Mouse (Mus musculus) bone marrow, adult 2 months (tissue): ENCODE data around the gene Slc12a4.

Source experiments
- CTCF ChIP-seq: fragments of 200-500 bp; IDR thresholded peaks from 2 replicates; pipeline ENCODE4 v1.5.1; 2011; ENCODE audit warnings: low read length, control low read depth; ENCODE audit not compliant: control insufficient read depth, insufficient read depth
- POLR2A ChIP-seq: fragments of 200-500 bp; IDR thresholded peaks from 2 replicates; pipeline ENCODE4 v1.6.1; 2011; ENCODE audit warnings: low read depth, mild to moderate bottlenecking, control low read depth, low read length, borderline replicate concordance; ENCODE audit not compliant: control insufficient read depth

- TF ChIP-seq POLR2A (no peak), CTCF (no peak)
These were observed 40.0 kb upstream of the Slc12a4 start, which contains the start of gene Dpep2nb for GRCm38 (mm10) chr8:106005875-106006274.
